Mouse (Mus musculus) spleen, postnatal 10 days (tissue): ENCODE measurements around the gene Gm49661.
A peak's percentile ranks its signal among the peaks of the same experiment; 100 is the strongest.

Experiments
- DNase-seq, 2 experiments: peaks; one replicate each; pipeline ENCODE4 v3.0.0; 2021 to 2022; ENCODE audit warnings: low spot score in 2 of 2

Gm49661 gene

DNA sequence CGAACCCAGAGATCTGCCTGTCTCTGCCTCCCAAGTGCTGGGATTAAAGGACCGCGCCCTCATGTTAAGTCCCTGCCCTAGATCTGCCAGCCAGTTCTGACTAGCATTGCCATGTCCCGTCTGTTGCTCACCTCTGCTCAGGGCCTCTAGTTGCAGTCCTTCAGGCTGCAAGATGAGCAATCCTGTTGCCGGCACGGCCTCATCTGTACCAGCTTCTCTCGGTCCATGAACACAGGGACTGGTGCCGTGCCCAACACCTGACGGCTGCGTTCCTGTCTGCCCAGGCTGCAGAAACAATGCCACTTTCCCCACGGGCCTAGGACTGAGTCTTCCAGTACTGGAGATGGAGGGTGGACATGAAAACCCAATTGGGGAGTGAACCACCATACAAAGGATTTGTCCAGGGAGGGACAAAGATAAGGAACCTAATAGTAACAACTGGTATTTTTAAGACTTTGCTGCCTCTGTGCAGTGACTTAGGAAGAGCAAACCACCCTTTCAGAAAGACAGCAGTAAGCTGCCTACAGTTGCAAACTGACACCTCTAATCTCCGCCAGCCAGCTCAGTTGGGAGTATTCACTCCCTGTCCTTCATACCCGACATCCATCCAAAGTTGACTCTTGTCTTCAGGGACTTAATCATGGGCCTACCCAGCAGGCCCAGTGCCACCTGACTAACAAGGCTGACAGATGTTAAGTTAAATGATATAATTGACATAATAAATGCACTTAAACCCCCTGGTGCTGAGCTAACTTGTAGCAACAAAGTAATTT lies 1.5 kb downstream of the Gm49661 start:
- peak; percentile 37 to 41 for DNase-seq

DNA sequence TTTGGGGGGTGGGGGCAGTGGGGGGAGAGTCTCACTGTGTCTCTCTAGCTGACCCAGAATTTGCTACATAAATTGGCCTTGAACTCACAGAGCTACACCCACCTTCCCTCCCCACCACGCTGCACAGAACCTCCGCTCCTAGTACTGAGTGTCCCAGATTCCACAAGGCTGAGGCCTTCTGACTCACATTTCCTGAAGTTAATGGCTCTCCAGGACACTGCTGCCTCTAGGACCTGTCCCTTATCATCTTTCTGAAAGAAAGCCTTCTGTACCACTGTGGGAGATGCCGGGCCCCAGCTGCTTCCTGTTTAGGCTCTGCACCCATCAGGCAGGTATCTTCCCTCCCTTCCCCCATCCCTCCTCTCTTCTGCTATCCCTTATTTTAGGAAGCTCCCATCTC lies 2.6 kb downstream of the Gm49661 start:
- DNase-seq = peak; percentile 31 to 35

DNA sequence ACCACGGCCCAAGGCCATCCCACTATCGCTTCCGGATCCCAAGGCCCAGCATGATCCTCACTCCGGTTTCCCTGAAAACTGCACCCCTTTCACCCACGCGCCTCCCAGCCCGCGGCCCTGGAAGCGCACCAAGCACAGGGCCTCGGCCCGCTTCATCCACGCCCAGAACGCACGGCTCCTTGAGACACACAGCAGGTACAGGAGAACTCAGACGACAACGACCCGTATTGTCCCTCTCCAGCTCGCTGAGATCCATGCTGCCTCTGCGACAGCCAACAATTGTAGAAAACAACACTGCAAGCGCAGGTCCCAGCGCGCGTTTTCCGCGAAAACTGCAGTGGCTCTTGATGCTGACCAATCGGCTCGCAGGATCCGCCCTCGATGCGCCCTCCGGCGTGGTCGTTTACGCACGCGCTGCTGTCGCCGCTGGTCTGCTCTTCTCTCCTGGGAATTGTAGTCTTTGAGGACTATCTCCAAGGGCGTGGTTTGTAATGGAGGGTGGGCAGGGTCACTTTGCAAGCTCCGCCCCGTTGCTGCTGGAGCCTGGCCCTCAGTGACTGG lies 3.4 kb downstream of the Gm49661 start:
- peak; percentile 84 to 94 for DNase-seq

DNA sequence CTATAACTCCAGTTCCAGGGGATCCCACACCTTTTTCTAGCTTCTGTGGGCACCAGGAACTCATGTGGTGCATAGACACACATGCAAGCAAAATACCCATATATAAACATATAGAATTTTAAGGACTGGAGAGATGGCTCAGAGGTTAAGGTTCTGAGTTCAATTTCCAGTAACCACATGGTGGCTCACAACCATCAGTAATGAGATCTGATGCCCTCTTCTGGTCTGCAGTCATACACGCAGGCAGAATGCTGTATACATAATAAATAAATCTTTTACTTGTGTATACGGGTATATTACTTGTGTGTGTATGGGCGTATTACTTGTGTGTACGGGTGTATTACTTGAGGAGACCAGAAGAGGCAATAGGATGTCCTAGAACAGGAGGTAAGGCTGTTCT lies 5.3 kb downstream of the Gm49661 start:
- no peak for DNase-seq

DNA sequence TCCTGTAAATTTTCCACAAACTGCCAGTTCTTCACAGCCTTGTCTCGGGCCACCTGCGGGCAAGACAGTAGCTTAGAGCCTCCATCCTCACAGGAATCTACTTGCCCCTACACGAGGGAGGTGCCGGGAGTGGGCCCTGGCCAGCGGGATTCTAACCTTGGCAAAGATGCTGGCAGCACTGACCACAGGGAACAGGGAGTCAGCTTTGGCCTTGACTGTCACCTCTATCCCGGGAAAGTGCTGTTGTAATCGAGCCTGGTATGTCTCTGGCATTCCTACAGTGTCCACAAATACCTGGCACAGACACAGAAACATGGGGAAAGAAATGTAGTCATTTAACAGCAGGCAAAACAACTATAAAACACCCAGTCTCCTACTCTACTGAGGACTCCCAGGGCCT lies 9.4 kb downstream of the Gm49661 start:
- no peak for DNase-seq

DNA sequence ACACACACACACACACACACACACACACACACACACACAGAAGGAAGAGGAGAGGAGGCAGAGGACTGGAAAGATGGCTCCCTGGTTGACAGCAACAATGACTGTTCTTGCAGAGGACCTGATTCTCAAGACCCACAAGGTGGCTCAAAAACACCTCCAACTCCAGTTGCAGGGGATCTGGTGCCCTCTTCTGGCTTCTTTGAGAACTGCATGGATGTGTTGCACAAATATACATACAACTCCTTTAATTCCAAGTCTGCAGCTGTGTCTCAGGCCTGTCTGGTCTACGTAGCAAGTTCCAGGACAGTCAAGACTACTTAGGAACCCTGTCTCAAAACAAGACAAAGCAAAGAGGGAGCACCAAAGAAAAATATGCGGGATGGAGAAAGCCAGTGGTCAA lies 12.5 kb downstream of the Gm49661 start:
- DNase-seq = peak; percentile 76 to 89

DNA sequence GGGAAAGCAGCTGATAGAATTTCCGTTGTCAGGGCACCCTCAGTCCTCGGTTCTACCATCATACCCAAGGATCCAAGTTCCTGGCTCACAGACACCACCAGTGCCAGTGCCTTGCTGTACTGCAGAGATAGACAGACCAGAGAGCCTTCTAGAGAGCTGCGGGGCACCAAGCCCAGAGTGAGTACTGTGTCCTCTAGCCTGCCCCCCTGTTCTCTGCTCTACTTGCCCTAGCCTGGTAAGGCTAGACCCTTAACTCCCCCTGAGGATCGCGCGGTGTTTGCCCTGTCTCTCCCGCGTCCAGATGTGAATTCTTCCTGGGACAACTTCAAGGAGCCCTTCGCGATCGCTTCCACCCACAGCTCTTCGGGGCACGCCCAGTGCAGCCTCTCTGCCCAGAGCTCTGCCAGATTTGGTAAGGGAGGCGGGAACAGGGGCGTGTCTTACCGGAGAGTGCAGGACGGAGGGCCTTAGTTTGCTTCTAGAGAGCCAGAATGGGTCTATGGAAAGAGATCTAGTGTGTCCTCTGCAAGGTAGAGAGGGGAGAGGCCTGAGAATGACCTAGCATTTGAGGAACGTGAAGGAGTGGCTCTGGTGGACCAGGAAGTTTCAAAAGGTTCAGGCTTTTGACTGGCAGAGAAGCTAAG lies 16.5 kb downstream of the Gm49661 start:
- peak in 1 of 2 experiments; percentile 56 for DNase-seq

DNA sequence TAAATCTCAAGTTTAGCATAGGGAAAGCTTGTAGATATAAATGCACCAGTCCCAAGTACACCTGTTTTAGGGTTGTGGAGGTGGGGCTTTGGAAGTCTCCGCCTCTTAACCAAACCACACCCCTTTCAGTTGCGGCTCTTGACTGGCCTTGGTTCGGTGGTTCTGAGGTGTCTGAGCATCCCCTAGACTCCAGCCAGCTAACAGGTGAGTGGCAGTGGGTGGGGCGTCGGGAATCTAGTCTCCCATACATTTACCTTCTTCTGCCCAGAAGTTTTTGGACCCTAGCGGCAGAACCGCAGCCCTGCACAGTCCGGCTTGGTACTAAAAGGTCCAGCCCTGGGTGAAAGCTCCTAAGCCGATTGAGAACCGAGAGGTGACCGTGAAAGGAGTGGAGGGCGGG lies 19.5 kb downstream of the Gm49661 start:
- DNase-seq = no peak

DNA sequence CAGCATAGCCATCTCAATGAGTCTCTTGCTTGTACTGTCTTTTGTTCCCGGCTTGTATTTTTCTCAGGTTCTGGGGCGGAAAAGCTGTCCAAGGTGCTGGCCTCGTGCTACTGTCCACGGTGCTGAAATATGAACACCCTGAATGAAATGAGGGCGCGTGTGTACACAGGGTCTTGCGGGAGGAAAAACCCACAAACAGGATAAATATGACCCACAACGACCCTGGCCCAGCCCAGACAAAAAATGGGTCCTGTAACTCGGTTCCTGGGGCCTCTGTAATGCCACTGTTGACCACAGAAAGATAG lies 22.0 kb downstream of the Gm49661 start:
- DNase-seq = peak in 1 of 2 experiments; percentile 65

DNA sequence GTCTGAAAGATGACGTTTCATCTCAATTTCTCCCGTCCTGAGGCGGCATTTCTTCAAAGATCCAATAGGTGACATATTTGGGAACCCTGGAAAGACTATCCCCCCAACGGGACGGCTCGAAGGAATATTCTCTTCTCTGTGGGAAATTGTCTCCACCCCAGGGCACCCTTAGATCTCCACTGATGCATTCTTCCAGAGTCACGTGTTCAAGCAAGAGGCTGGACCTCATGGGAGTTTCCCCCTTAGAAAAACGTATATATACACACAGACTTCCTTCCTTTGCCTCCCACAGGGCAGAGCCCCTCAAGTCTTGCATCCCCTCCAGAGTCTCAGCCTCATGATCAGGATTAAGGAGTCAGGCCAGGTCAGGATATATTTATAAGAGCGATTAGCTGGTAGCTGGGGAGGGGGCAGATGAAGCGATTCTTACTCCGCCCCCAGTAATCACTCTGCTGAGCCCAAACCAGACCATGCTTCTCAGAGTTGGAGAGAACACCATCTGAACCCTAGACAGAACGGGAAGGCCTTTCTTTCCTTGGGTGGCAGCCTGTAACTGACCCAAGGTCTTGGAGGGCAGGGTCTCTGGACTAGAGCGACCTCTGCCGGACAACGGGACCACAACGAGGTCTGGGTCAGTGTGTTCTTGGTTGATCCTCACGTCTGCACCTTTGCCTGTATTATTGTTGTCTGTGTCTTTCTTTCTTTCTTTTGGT lies 22.5 kb downstream of the Gm49661 start, which contains the start of gene Rtbdn:
TSS of gene Rtbdn (plus strand) at position 464 of the 713 bp plus-strand sequence.
- DNase-seq = no peak

DNA sequence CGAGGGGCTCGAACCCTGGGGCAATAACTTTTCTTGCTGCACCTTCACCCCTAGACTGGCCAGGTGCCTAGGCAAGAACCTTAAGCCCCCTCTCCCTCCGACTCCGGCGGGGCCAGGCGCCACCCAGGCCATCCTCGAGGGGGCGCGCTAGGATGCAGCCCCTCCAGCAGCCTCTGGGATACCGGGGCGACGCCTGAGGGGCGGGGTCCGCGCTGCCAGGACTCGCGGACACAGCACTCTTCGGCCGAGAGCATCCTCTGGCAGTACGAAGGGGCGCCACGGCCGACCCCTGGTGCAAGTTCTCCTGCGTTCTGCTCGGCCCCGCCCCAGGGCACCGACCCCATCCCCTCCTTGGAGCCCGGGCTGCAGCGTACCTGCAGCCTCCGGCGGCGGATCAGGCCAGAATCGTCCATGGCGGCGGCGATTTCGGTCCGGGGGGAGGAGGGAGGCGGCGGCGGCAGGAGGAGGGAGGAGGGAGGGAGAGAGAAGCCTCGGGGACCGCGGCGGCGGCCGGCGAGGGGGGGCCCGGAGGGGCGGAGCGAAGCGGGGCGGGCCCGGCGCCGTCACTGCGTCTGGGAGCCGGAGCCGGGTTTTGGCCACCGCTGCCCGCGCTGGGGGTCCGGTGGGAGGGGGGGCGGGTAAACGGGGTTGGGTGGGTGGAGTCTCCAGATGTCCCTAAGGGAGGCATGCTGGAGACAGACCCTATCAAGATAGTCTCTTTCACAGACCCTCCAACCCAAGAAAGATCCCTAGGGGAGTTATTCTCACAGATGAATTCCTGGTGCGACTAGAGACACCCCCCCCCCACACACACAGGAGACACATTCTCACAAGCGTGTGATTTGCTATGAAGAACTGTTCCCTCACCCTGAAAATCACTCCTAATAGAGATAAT lies 23.4 kb downstream of the Gm49661 start:
- no peak for DNase-seq

DNA sequence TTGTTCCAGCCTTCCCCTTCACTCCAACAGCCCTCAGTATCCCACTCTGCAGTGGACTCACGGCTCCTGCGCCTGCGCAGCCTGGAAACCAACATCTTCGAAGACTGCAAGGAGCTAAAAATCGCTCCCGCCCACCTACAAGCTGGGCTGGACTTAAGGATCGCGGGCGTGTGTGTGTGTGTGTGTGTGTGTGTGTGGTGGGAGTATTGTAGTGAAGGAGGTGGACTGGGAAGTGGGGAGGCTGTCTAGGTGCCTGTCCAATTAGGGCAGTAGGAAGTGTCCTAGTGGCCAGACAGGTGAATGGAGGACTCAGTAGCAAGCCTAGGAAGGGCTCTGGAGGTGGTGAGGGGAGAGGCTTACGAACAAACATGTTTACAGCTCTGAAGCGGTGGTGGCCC lies 24.0 kb downstream of the Gm49661 start:
- no peak for DNase-seq

DNA sequence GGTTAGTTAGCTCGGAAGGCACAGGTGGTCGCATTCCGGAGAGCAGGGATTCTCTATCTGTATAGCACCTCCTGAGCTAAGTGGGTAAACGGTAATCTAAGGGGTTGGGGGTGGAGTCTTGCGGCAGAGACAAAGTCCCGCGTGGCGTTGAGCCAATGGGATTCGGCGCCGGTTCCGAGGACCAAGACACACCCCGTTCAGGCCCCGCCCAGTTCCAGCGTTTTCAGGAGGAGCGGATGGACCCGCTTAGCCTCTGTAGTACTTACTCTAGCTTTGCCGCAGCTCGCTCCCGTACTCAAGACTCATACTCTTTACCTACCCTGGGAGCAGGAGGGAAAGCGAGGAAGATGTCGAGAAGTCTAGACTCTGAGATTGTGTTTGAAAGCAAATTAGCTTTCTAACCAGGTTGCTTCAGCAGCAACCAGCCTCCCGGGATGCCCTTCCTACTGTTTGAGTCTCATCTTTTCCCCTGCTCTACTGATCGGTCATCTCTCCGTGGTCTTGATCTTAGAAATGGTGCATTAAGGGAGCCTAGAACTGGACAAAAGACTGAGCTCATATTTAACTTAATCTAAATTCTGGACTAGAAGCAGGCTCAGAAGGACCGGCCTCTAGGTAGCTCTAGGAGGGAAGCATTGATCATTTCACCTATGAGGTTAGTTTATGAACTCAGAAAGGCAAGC lies 24.6 kb downstream of the Gm49661 start:
- DNase-seq = peak in 1 of 2 experiments; percentile 75

DNA sequence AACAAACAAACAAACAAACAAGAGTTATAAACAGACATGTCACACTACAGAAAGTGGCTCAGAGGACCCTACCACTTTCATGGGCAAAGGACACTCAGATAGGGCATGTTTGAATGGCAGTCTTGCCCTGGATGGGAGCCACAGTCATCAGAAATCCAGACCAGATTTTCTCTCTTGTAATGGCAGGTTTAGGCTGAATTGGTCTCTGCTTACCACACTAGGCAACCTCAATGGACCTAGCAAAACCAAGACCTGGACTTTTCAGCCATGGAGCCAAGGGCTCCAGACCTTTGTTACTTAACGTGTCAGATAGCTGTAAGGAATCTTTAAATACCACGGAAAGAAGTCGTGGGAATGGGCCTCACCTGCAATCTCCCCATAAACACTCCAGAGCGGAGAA lies 25.5 kb downstream of the Gm49661 start:
- DNase-seq = no peak

DNA sequence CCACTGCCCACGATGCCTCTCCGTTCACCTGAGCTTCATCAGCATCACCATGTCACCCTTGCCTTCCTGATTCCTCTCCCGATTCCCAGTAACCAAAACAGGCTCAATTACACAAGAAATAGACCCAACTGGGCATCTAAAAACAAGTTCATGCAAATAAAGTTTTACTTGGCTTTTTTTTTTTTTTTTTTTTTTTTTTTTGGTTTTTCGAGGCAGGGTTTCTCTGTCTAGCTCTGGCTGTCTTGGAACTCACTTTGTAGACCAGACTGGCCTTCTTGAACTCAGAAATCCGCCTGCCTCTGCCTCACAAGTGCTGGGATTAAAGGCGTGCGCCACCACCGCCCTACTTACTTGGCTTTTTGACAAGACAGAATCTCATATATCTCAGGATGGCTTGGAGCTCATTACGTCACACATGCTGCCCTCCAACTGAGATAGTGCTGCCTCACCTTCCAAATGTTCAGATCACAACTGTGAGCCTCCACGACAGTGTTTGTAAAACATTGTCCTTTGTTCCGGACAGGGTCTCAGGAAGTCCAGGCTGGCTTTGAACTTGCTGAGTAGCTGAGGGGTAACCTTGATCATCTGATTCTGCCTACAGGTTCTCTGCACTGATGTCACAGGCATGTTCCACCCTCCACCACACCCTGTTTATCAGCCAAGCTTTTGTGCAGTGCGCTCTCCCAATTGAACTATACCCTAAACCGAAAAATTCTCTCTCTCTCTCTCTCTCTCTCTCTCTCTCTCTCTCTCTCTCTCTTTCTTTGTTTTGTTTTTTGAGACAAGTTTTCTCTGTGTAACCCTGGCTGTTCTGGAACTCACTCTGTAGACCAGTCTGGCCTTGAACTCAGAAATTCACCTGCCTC lies 31.4 kb downstream of the Gm49661 start:
- DNase-seq = no peak

DNA sequence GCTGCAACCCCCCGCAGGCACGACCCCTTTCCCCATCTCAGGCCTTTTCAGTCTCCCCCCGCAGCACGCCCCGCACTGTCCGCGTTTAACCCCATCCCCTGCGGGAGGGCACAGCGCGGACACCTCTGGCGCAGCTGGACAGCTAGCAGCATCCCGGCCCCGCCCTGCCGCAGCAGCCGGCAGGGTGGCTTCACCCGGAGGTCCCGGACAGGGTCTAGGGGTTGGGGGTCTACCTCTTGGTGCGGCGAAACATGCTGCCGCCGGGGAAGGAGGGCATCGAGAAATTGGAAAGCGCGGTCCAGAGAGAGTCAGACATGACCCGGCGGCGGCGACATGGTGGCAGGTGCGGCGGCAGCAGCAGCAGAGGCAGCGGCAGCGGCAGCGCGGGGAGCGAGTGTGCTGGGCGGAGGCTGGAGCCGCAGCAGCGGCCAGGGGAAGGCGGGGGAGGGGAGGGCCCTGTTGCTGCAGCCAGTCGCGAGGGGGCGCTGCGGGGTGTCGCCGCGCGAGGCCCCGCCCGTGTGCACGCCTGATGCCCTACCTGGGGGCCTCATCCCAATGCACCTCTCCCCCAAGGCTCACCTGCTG lies 32.2 kb downstream of the Gm49661 start, which contains the start of gene Mast1:
TSS of gene Mast1 (minus strand) at position 398 of the 585 bp plus-strand sequence.
- peak; percentile 48 to 80 for DNase-seq

DNA sequence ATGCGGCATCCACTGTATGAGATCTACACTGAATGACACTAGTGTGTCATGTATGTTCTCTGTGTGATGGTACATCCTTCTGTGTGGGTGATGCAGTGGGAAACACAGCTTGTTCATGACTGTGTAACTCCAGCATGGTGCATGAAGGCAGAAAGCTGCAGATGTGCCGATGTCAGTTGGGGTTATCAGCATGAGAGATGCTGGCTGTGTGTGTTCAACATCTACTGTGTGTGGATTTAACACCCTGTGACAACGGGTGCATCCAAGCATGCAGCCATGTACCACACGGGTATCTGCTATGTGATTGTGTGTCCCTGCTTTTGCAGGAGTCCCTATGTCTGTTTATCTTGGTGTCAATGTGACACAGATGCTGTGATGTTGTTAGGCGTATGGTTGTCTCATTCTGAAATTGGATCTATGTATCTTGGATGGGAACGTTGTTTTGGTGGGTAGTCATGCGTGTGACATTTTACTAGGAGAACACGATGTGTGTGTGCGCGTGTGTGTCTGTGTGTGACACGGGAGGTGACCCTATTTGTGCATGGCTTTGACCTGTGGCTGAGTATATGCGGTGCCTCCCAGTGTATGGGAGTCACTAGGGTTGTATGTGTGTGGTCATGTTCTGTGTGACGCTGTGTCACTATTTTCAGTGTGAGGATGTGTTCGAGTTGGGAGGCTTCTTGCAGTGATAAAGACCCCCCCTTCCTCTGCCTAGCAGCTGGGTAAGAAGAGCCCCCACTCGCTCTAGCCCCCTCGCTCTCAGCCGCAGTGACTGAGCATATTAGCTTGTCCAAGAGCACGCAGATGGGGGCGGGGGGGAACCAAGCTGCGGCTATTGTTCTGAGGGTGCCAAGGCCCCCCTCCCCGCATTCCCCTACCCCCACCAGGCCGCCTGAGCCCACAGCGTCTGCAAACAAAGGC lies 32.9 kb downstream of the Gm49661 start:
- no peak for DNase-seq

DNA sequence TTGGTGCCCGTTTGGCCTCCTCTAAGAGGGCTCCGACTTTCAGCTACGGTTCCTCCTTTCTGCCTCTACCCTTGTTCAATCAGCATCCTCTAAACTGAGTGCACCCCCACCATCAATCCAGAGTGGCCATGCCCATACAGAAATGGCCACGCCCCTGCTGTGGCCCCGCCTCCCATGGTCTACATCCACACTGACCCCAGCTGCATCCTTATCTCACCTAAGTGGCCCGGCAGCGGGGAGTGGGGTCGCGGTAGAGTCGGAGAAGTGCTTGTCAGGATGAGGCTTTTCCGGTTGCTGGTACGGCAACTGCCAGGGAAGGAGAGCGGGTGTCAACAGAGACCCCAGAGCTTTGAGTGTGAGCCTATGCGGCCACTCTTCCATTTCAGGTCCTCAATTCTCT lies 33.7 kb downstream of the Gm49661 start:
- no peak for DNase-seq
